13 mouse cellular contexts compared by ENCODE assay signal in genomic region chr8:30913664-30914063, GRCm38 (mm10).
DNase-seq lines count a peak whose midpoint lies in the region; ATAC-seq and TF ChIP-seq lines count a peak whose summit lies in the region.
"Had no signal": no experiment of that assay in that cellular context is flagged by ENCODE, and none has a peak within 500 bp of the region (broad histone marks: within the 10 kb centered on the region; RNA-seq: fewer than 3 reads in every experiment).

No protein-coding gene starts in this region.

- no peaks in the 10 kb centered on the region for H3K36me3 ChIP-seq in heart, embryonic 12.5 days
- H3K36me3 ChIP-seq in lung, postnatal 0 days (ENCODE audit: insufficient read depth, low read length), result no peaks in the 10 kb centered on the region
- no peaks in the 10 kb centered on the region for H3K36me3 ChIP-seq in midbrain, postnatal 0 days (ENCODE audit: insufficient read depth, low read length)
- H3K36me3 ChIP-seq: embryonic facial prominence, embryonic 13.5 days; limb, embryonic 15.5 days had no signal

- no peak for ATAC-seq in heart, embryonic 12.5 days (ENCODE audit: insufficient number of reproducible peaks, low FRiP score)
- ATAC-seq in lung, postnatal 0 days, result no peak
- no peak for ATAC-seq in midbrain, postnatal 0 days (ENCODE audit: low FRiP score)

- WGBS in heart, embryonic 12.5 days, result 28% methylated on average over 5 of the region's 5 CpGs
- 34% methylated on average over 5 of the region's 5 CpGs for WGBS in lung, postnatal 0 days
- WGBS in midbrain, postnatal 0 days, result 47% methylated on average over 5 of the region's 5 CpGs

- H3K4me1 ChIP-seq in heart, embryonic 12.5 days (replicated peaks), result peaks cover 17% of the 10 kb centered on the region
- no peaks in the 10 kb centered on the region for H3K4me1 ChIP-seq in lung, postnatal 0 days (ENCODE audit: insufficient read depth, low read depth, low read length)
- 0 out of 2 replicates have a peak, but pooled peaks cover 13% of the 10 kb centered on the region for H3K4me1 ChIP-seq in midbrain, postnatal 0 days (ENCODE audit: insufficient read depth, low read length)

- intact Hi-C loops in left cerebral cortex, postnatal 14 days (cut with DNase I), result no loop called here

- no peak overlapping the region for H3K4me2 ChIP-seq in heart, embryonic 12.5 days
- no peak overlapping the region for H3K4me2 ChIP-seq in lung, postnatal 0 days (replicated peaks; ENCODE audit: low read depth, low read length)
- H3K4me2 ChIP-seq in midbrain, postnatal 0 days (ENCODE audit: low read depth, low read length, poor library complexity, severe bottlenecking), result no peak overlapping the region
- H3K4me2 ChIP-seq: embryonic facial prominence, embryonic 13.5 days; limb, embryonic 15.5 days had no signal

- H3K27ac ChIP-seq in heart, embryonic 12.5 days (ENCODE audit: poor library complexity, severe bottlenecking), result no peak overlapping the region
- H3K27ac ChIP-seq in lung, postnatal 0 days (ENCODE audit: low read length), result no peak overlapping the region
- no peak overlapping the region for H3K27ac ChIP-seq in midbrain, postnatal 0 days (ENCODE audit: low read depth, low read length)
- H3K27ac ChIP-seq: embryonic facial prominence, embryonic 13.5 days; kidney, postnatal 0 days; limb, embryonic 15.5 days had no signal

- peak; percentile 6 to 24 for DNase-seq in adrenal gland, adult (ENCODE audit: inconsistent age in 2 of 2, low spot score in 1 of 2)
- no peak for DNase-seq in adrenal gland, adult 2 months
- peak; percentile 29 for DNase-seq in heart, postnatal 4 days
- DNase-seq in lung, postnatal 0 days (ENCODE audit: low spot score), result peak; percentile 16
- no peak for DNase-seq in lung, postnatal 36 days
- peak; percentile 41 for DNase-seq in midbrain, postnatal 0 days (ENCODE audit: low spot score)
- no peak for DNase-seq in left cerebral cortex, postnatal 14 days (ENCODE audit: low spot score in 2 of 2)
- DNase-seq: gastrocnemius, postnatal 36 days; lung, postnatal 10 days had no signal

- no peaks in the 10 kb centered on the region for H3K27me3 ChIP-seq in heart, embryonic 12.5 days (replicated peaks)
- H3K27me3 ChIP-seq in lung, postnatal 0 days (replicated peaks; ENCODE audit: insufficient read depth, low read length), result no peaks in the 10 kb centered on the region
- no peaks in the 10 kb centered on the region for H3K27me3 ChIP-seq in midbrain, postnatal 0 days (ENCODE audit: insufficient read depth, low read length)
- H3K27me3 ChIP-seq: embryonic facial prominence, embryonic 13.5 days; limb, embryonic 15.5 days had no signal

- H3K9ac ChIP-seq in heart, embryonic 12.5 days, result no peak overlapping the region
- no peak overlapping the region for H3K9ac ChIP-seq in lung, postnatal 0 days (replicated peaks; ENCODE audit: low read depth)
- H3K9ac ChIP-seq in midbrain, postnatal 0 days (replicated peaks; ENCODE audit: low read length, poor library complexity, severe bottlenecking), result no peak overlapping the region
- H3K9ac ChIP-seq: embryonic facial prominence, embryonic 13.5 days; limb, embryonic 15.5 days had no signal

- no peak for TF ChIP-seq CTCF in lung, postnatal 0 days (IDR thresholded peaks at IDR 0.05)
- TF ChIP-seq CTCF in midbrain, postnatal 0 days (IDR thresholded peaks at IDR 0.05), result no peak

- H3K9me3 ChIP-seq in heart, embryonic 12.5 days (replicated peaks), result no peaks in the 10 kb centered on the region; the same call in 1 of the 2 replicates
- no peaks in the 10 kb centered on the region for H3K9me3 ChIP-seq in lung, postnatal 0 days (ENCODE audit: low read length)
- no peaks in the 10 kb centered on the region for H3K9me3 ChIP-seq in midbrain, postnatal 0 days (ENCODE audit: low read length)
- H3K9me3 ChIP-seq: embryonic facial prominence, embryonic 13.5 days; limb, embryonic 15.5 days had no signal

- H3K4me3 ChIP-seq in heart, embryonic 12.5 days, result no peak overlapping the region
- H3K4me3 ChIP-seq in lung, postnatal 0 days (ENCODE audit: low read depth, low read length), result no peak overlapping the region
- no peak overlapping the region for H3K4me3 ChIP-seq in midbrain, postnatal 0 days (ENCODE audit: low read depth, low read length)
- H3K4me3 ChIP-seq: embryonic facial prominence, embryonic 13.5 days; limb, embryonic 15.5 days had no signal

- no peak for TF ChIP-seq EP300 in lung, postnatal 0 days (IDR thresholded peaks at IDR 0.05)

Comparison
In these comparisons a context has a peak if more than half of its experiments do, and no peak if none do; other contexts are left out.
1. DNase-seq: peak in adrenal gland, adult (2 of 2), heart, postnatal 4 days (single experiment), lung, postnatal 0 days (single experiment) and midbrain, postnatal 0 days (single experiment); none in adrenal gland, adult 2 months (single experiment), lung, postnatal 36 days (single experiment) and left cerebral cortex, postnatal 14 days (0 of 2).